Mouse (Mus musculus): Measurements from ENCODE around the gene Usp39.

DNA sequence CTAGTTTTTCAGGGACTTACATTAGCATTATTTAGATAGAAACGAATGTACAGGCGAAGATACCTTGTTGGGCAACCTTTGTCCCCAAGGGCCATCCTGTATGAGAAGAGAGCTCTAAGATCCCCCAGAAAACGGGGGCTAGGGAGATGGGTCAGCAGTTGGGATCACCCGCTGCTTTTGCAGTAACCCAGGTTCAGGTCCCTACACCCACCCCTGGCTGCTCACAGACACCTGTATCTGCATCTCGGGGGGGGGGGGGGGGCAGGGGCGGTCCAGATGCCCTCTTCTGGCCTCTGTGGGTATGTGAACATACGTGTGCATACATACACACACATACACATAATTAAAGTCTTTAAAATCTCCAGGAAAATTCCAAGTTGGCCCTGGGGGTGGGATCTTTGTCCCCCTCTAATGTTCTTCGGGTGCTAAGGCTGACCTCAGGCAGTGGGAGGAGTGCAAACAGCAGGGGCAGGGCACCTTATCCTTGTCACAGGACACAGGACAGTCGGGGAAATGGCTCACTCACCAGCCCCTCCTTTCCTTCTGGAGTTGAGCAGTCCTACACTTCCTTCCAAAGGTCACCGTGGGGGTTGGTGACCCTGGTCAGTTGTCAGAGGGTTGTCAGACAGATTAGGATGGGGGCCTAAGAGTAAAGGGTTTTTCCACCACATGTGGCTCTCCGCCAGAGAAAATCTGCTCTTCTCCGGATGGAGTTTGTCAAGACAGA, 46.0 kb upstream of the Usp39 start:
- TF ChIP-seq CTCF (IDR thresholded peaks at IDR 0.05; ENCODE audit: control insufficient read depth, insufficient read depth, low read length) (no peak), POLR2A (IDR thresholded peaks at IDR 0.05; ENCODE audit: borderline replicate concordance, control insufficient read depth, low read depth, low read length) (no peak)

Measured in bone marrow, adult 2 months (tissue).